Mouse (Mus musculus): Measurements from ENCODE around the gene Dennd1b. TPM values are rescaled to one million over a fixed set of nuclear protein-coding genes. Genes with fewer than 3 reads are reported as not detected.

The Dennd1b gene
- polyA plus RNA-seq, 1 experiment from 2014 or later = 10.9 TPM

- H3K36me3 ChIP-seq = no peaks in the 10 kb centered on the region
- 66% methylated on average over 4 of the region's 4 CpGs for WGBS
Observed at GRCm38 (mm10) chr1:139035141-139035540, 71.9 kb downstream of the Dennd1b start.

GRCm38 (mm10) chr1:139036302-139036701 is 73.1 kb downstream of the Dennd1b start:
- Histone ChIP-seq H3K9ac (no peak overlapping the region), H3K36me3 (no peaks in the 10 kb centered on the region), H3K4me2 (replicated peaks) (no peak overlapping the region), H3K27me3 (no peaks in the 10 kb centered on the region), H3K4me3 (no peak overlapping the region), H3K4me1 (peaks cover 6% of the 10 kb centered on the region), H3K9me3 (replicated peaks) (no peaks in the 10 kb centered on the region), H3K27ac (no peak overlapping the region)
- WGBS = 92% methylated on average over 1 of the region's 1 CpGs
- ATAC-seq (ENCODE audit: low FRiP score) = no peak

More at GRCm38 (mm10) chr1:139035141-139035540, 71.9 kb downstream of the Dennd1b start:
- H3K9ac ChIP-seq = no peak overlapping the region
- H3K4me3 ChIP-seq = no peak overlapping the region
- H3K4me1 ChIP-seq = peaks cover 6% of the 10 kb centered on the region
- no peaks in the 10 kb centered on the region for H3K9me3 ChIP-seq (replicated peaks)
- no peaks in the 10 kb centered on the region for H3K27me3 ChIP-seq
- H3K4me2 ChIP-seq (replicated peaks) = no peak overlapping the region
- ATAC-seq (ENCODE audit: low FRiP score) = no peak
- no peak overlapping the region for H3K27ac ChIP-seq

GRCm38 (mm10) chr1:139036768-139037507 is 73.7 kb downstream of the Dennd1b start:
- H3K4me2 ChIP-seq (replicated peaks) = no peak overlapping the region
- ATAC-seq (ENCODE audit: low FRiP score) = no peak
- no peaks in the 10 kb centered on the region for H3K27me3 ChIP-seq
- no peaks in the 10 kb centered on the region for H3K36me3 ChIP-seq
- H3K4me1 ChIP-seq = peaks cover 6% of the 10 kb centered on the region
- WGBS = 59% methylated on average over 7 of the region's 7 CpGs
- H3K27ac ChIP-seq = no peak overlapping the region
- H3K4me3 ChIP-seq = no peak overlapping the region
- H3K9me3 ChIP-seq (replicated peaks) = no peaks in the 10 kb centered on the region
- H3K9ac ChIP-seq = no peak overlapping the region

- 0 out of 2 replicates have a peak overlapping the region, but pooled peaks have one; percentile 44 for H3K27ac ChIP-seq
- peaks cover 6% of the 10 kb centered on the region for H3K4me1 ChIP-seq
- 26% methylated on average over 4 of the region's 4 CpGs for WGBS
- ATAC-seq (ENCODE audit: low FRiP score) = peak; percentile 82
- H3K4me3 ChIP-seq = no peak overlapping the region
- H3K9ac ChIP-seq = no peak overlapping the region
- no peaks in the 10 kb centered on the region for H3K27me3 ChIP-seq
- H3K36me3 ChIP-seq = no peaks in the 10 kb centered on the region
- no peak overlapping the region for H3K4me2 ChIP-seq (replicated peaks)
- H3K9me3 ChIP-seq (replicated peaks) = no peaks in the 10 kb centered on the region
Observed at GRCm38 (mm10) chr1:139038074-139038473, 74.8 kb downstream of the Dennd1b start.

GRCm38 (mm10) chr1:139038620-139039019 is 75.4 kb downstream of the Dennd1b start:
- 66% methylated on average over 3 of the region's 3 CpGs for WGBS
- H3K27ac ChIP-seq = no peak overlapping the region
- ATAC-seq (ENCODE audit: low FRiP score) = no peak

GRCm38 (mm10) chr1:139039529-139040230 is 76.4 kb downstream of the Dennd1b start:
- Histone ChIP-seq H3K27me3 (no peaks in the 10 kb centered on the region), H3K4me3 (no peak overlapping the region), H3K27ac (no peak overlapping the region), H3K4me2 (replicated peaks) (no peak overlapping the region), H3K4me1 (peaks cover 6% of the 10 kb centered on the region), H3K9ac (no peak overlapping the region), H3K9me3 (replicated peaks) (no peaks in the 10 kb centered on the region), H3K36me3 (no peaks in the 10 kb centered on the region)
- 56% methylated on average over 7 of the region's 7 CpGs for WGBS
- no peak for ATAC-seq (ENCODE audit: low FRiP score)

More at GRCm38 (mm10) chr1:139038620-139039019, 75.4 kb downstream of the Dennd1b start:
- Histone ChIP-seq H3K4me3 (no peak overlapping the region), H3K9me3 (replicated peaks) (no peaks in the 10 kb centered on the region), H3K27me3 (no peaks in the 10 kb centered on the region), H3K36me3 (no peaks in the 10 kb centered on the region), H3K4me2 (replicated peaks) (no peak overlapping the region), H3K4me1 (peaks cover 6% of the 10 kb centered on the region), H3K9ac (no peak overlapping the region)

- no peak overlapping the region for H3K27ac ChIP-seq
- 58% methylated on average over 6 of the region's 6 CpGs for WGBS
- no peaks in the 10 kb centered on the region for H3K4me1 ChIP-seq
Observed at GRCm38 (mm10) chr1:139049075-139049474, 85.8 kb downstream of the Dennd1b start.

GRCm38 (mm10) chr1:139049881-139050472 is 86.7 kb downstream of the Dennd1b start:
- ATAC-seq (ENCODE audit: low FRiP score) = no peak
- Histone ChIP-seq H3K4me3 (no peak overlapping the region), H3K9ac (no peak overlapping the region), H3K9me3 (replicated peaks) (no peaks in the 10 kb centered on the region), H3K4me1 (no peaks in the 10 kb centered on the region), H3K4me2 (replicated peaks) (no peak overlapping the region), H3K27ac (no peak overlapping the region), H3K36me3 (no peaks in the 10 kb centered on the region), H3K27me3 (no peaks in the 10 kb centered on the region)
- 85% methylated on average over 11 of the region's 11 CpGs for WGBS

More at GRCm38 (mm10) chr1:139049075-139049474, 85.8 kb downstream of the Dennd1b start:
- H3K36me3 ChIP-seq = no peaks in the 10 kb centered on the region
- H3K9ac ChIP-seq = no peak overlapping the region
- no peak for ATAC-seq (ENCODE audit: low FRiP score)
- no peaks in the 10 kb centered on the region for H3K27me3 ChIP-seq
- no peaks in the 10 kb centered on the region for H3K9me3 ChIP-seq (replicated peaks)
- H3K4me2 ChIP-seq (replicated peaks) = no peak overlapping the region
- H3K4me3 ChIP-seq = no peak overlapping the region

- H3K4me3 ChIP-seq = no peak overlapping the region
- H3K9ac ChIP-seq = no peak overlapping the region
- H3K36me3 ChIP-seq = peaks cover 5% of the 10 kb centered on the region; the same call in 1 of the 2 replicates
- H3K9me3 ChIP-seq (replicated peaks) = no peaks in the 10 kb centered on the region
- H3K4me2 ChIP-seq (replicated peaks) = no peak overlapping the region
- ATAC-seq (ENCODE audit: low FRiP score) = no peak
- H3K4me1 ChIP-seq = no peaks in the 10 kb centered on the region
- no peaks in the 10 kb centered on the region for H3K27me3 ChIP-seq
- no peak overlapping the region for H3K27ac ChIP-seq
Observed at GRCm38 (mm10) chr1:139053003-139053402, 89.8 kb downstream of the Dennd1b start.

GRCm38 (mm10) chr1:139060301-139060700 is 97.1 kb downstream of the Dennd1b start:
- 90% methylated on average over 5 of the region's 5 CpGs for WGBS

GRCm38 (mm10) chr1:139064711-139065110 is 101.5 kb downstream of the Dennd1b start:
- H3K4me1 ChIP-seq = no peaks in the 10 kb centered on the region
- ATAC-seq (ENCODE audit: low FRiP score) = no peak
- no peak overlapping the region for H3K4me2 ChIP-seq (replicated peaks)
- no peaks in the 10 kb centered on the region for H3K9me3 ChIP-seq (replicated peaks)
- no peak overlapping the region for H3K9ac ChIP-seq
- H3K4me3 ChIP-seq = no peak overlapping the region
- 94% methylated on average over 2 of the region's 2 CpGs for WGBS
- H3K27me3 ChIP-seq = no peaks in the 10 kb centered on the region
- H3K27ac ChIP-seq = no peak overlapping the region
- H3K36me3 ChIP-seq = 0 out of 2 replicates have a peak, but pooled peaks cover 2% of the 10 kb centered on the region

More at GRCm38 (mm10) chr1:139060301-139060700, 97.1 kb downstream of the Dennd1b start:
- Histone ChIP-seq H3K4me3 (no peak overlapping the region), H3K9me3 (replicated peaks) (no peaks in the 10 kb centered on the region), H3K4me1 (no peaks in the 10 kb centered on the region), H3K9ac (no peak overlapping the region), H3K27me3 (no peaks in the 10 kb centered on the region), H3K36me3 (peaks cover 7% of the 10 kb centered on the region; the same call in 1 of the 2 replicates), H3K27ac (no peak overlapping the region), H3K4me2 (replicated peaks) (no peak overlapping the region)
- no peak for ATAC-seq (ENCODE audit: low FRiP score)

- no peaks in the 10 kb centered on the region for H3K9me3 ChIP-seq (replicated peaks)
- H3K4me1 ChIP-seq = no peaks in the 10 kb centered on the region
- WGBS = 63% methylated on average over 2 of the region's 2 CpGs
- no peak overlapping the region for H3K9ac ChIP-seq
- no peak overlapping the region for H3K4me2 ChIP-seq (replicated peaks)
- H3K4me3 ChIP-seq = no peak overlapping the region
- H3K27me3 ChIP-seq = no peaks in the 10 kb centered on the region
- H3K27ac ChIP-seq = no peak overlapping the region
- ATAC-seq (ENCODE audit: low FRiP score) = peak; percentile 69
- H3K36me3 ChIP-seq = 0 out of 2 replicates have a peak, but pooled peaks cover 2% of the 10 kb centered on the region
Observed at GRCm38 (mm10) chr1:139067210-139067609, 104.0 kb downstream of the Dennd1b start.

All from hindbrain, embryonic 12.5 days (tissue).